Comparison of ENCODE assay signal across 8 mouse cellular contexts in genomic region chr13:51378126-51378525, GRCm38 (mm10). TPM values are rescaled to one million over a fixed set of nuclear protein-coding genes. Genes with fewer than 3 reads are reported as not detected.
A peak's percentile ranks its signal among the peaks of the same experiment; 100 is the strongest.
DNase-seq lines count a peak whose midpoint lies in the region; ATAC-seq lines count a peak whose summit lies in the region.

No protein-coding gene starts in this region.

- H3K27me3 ChIP-seq in heart, embryonic 11.5 days (ENCODE audit: control insufficient read depth, insufficient read depth, low read length) = no peaks in the 10 kb centered on the region
- H3K27me3 ChIP-seq in neural tube, embryonic 15.5 days (replicated peaks) = no peaks in the 10 kb centered on the region
- H3K27me3 ChIP-seq in limb, embryonic 13.5 days = no peaks in the 10 kb centered on the region

- WGBS in heart, embryonic 11.5 days (ENCODE audit: insufficient replicate concordance) = 2% methylated on average over 4 of the region's 4 CpGs
- 34% methylated on average over 4 of the region's 4 CpGs for WGBS in neural tube, embryonic 15.5 days
- 18% methylated on average over 4 of the region's 4 CpGs for WGBS in limb, embryonic 13.5 days

- H3K27ac ChIP-seq in heart, embryonic 11.5 days (ENCODE audit: low read depth, low read length) = peak overlapping the region; percentile 94
- H3K27ac ChIP-seq in neural tube, embryonic 15.5 days (replicated peaks) = no peak overlapping the region
- H3K27ac ChIP-seq in limb, embryonic 13.5 days = no peak overlapping the region

- H3K4me3 ChIP-seq in heart, embryonic 11.5 days (ENCODE audit: low read depth, low read length) = no peak overlapping the region
- H3K4me3 ChIP-seq in neural tube, embryonic 15.5 days (replicated peaks) = no peak overlapping the region
- no peak overlapping the region for H3K4me3 ChIP-seq in limb, embryonic 13.5 days

- ATAC-seq in heart, embryonic 11.5 days (replicated peaks; ENCODE audit: insufficient number of reproducible peaks, low FRiP score, low TSS enrichment) = peak; percentile 24; the same call in 1 of the 2 replicates
- ATAC-seq in neural tube, embryonic 15.5 days (ENCODE audit: low FRiP score) = no peak
- no peak for ATAC-seq in limb, embryonic 13.5 days (ENCODE audit: low FRiP score, low read depth)

- peak overlapping the region; percentile 47 for H3K4me2 ChIP-seq in heart, embryonic 11.5 days
- H3K4me2 ChIP-seq in neural tube, embryonic 15.5 days = no peak overlapping the region
- H3K4me2 ChIP-seq in limb, embryonic 13.5 days (replicated peaks) = peak overlapping the region; percentile 39; the same call in 1 of the 2 replicates

- no peak overlapping the region for H3K9ac ChIP-seq in heart, embryonic 11.5 days (ENCODE audit: low read depth, low read length)
- H3K9ac ChIP-seq in neural tube, embryonic 15.5 days (replicated peaks) = no peak overlapping the region
- H3K9ac ChIP-seq in limb, embryonic 13.5 days = no peak overlapping the region

- intact Hi-C loops in heart, postnatal 36 days (cut with DNase I) = no loop called here
- intact Hi-C loops in gastrocnemius, postnatal 36 days (cut with DNase I) = no loop called here

- no peak for DNase-seq in heart, postnatal 36 days
- peak; percentile 39 for DNase-seq in neural tube, embryonic 10.5 days (ENCODE audit: extremely low spot score, low spot score)
- peak; percentile 62 for DNase-seq in testis, postnatal 10 days (ENCODE audit: low spot score)
- DNase-seq in gastrocnemius, postnatal 36 days = no peak
- DNase-seq in ovary, postnatal 36 days (ENCODE audit: low spot score) = no peak

- H3K4me1 ChIP-seq in heart, embryonic 11.5 days (ENCODE audit: control insufficient read depth, insufficient read depth, low read length) = peaks cover 26% of the 10 kb centered on the region
- H3K4me1 ChIP-seq in neural tube, embryonic 15.5 days = no peaks in the 10 kb centered on the region
- peaks cover 35% of the 10 kb centered on the region for H3K4me1 ChIP-seq in limb, embryonic 13.5 days

- no peaks in the 10 kb centered on the region for H3K36me3 ChIP-seq in heart, embryonic 11.5 days (ENCODE audit: control insufficient read depth, insufficient read depth, low read length)
- no peaks in the 10 kb centered on the region for H3K36me3 ChIP-seq in neural tube, embryonic 15.5 days
- H3K36me3 ChIP-seq in limb, embryonic 13.5 days = no peaks in the 10 kb centered on the region

- H3K9me3 ChIP-seq in heart, embryonic 11.5 days (replicated peaks; ENCODE audit: control insufficient read depth, low read length) = no peaks in the 10 kb centered on the region
- no peaks in the 10 kb centered on the region for H3K9me3 ChIP-seq in neural tube, embryonic 15.5 days (replicated peaks)
- peaks cover 6% of the 10 kb centered on the region; the same call in 1 of the 2 replicates for H3K9me3 ChIP-seq in limb, embryonic 13.5 days

RNA-seq across cellular contexts. Expression of gene S1pr3, which starts 30.3 kb away (rescaled TPM):
- polyA plus RNA-seq in heart, embryonic 11.5 days (2014; fragmentation: Nextera tagmentation; extraction: Ambion mirVana) = 21.2 and 23.0 TPM in 2 replicates
- 10 to 100 TPM; 12.6 to 13.8 TPM for total RNA-seq in heart, postnatal 36 days (2021)
- polyA plus RNA-seq in neural tube, embryonic 15.5 days (2015; fragmentation: Nextera tagmentation; extraction: Ambion mirVana) = 12.5 and 27.9 TPM in 2 replicates
- 145 and 161 TPM in 2 replicates for polyA plus RNA-seq in limb, embryonic 13.5 days (2015; fragmentation: Nextera tagmentation; extraction: Ambion mirVana)
- total RNA-seq in gastrocnemius, postnatal 36 days (2021) = 1 to 10 TPM; 4.1 to 4.5 TPM

Comparison
In these comparisons a context has a peak if more than half of its experiments do, and no peak if none do; other contexts are left out.
1. DNase-seq: peak in neural tube, embryonic 10.5 days (single experiment) and testis, postnatal 10 days (single experiment); none in heart, postnatal 36 days (0 of 2), gastrocnemius, postnatal 36 days (0 of 2) and ovary, postnatal 36 days (single experiment).